Mouse (Mus musculus): ENCODE data around the gene Ppcdc. TPM values are rescaled to one million over a fixed set of nuclear protein-coding genes. Genes with fewer than 3 reads are reported as not detected.

Gene Ppcdc
- polyA plus RNA-seq, 1 experiment from 2014 or later = 62.5 TPM

DNA sequence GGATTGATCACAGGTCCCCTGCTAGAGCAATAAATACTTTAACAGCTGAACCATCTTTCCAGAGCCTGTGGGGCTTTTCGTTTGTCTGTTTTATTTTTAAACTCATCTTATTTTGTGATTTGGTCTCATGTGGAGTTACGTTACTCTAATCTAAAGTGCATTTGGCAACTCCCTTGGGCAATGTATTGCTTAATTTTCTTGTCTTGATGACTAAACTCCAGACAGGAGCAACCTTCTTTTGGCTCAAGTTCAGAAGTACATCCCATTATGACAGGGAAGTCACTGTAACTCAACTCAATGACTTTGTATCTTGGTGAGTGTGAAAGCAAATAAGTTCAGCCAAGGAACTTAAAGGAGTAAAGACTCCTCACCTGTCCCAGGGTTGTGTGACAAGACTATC is 55.3 kb downstream of the Ppcdc start:
- DNase-seq (ENCODE audit: low spot score) = no peak

DNA sequence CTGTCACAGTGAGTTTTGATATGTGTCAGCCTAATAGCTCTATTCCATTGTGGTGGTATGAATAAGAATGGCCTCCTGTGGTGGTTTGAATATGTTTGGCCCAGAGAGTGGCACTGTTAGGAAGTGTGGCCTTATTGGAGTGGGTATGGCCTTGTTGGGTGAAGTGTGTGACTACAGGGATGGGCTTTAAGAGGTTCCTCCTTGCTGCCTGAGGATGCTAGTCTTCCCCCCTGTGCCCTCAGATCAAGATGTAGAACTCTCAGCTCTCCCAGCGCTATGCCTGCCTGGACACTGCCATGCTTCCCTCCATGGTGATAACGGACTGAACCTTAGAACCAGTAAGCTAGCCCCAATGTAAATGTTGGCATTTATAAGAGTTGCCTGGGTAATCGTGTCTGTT is 78.9 kb downstream of the Ppcdc start:
- no peak for DNase-seq (ENCODE audit: low spot score)

DNA sequence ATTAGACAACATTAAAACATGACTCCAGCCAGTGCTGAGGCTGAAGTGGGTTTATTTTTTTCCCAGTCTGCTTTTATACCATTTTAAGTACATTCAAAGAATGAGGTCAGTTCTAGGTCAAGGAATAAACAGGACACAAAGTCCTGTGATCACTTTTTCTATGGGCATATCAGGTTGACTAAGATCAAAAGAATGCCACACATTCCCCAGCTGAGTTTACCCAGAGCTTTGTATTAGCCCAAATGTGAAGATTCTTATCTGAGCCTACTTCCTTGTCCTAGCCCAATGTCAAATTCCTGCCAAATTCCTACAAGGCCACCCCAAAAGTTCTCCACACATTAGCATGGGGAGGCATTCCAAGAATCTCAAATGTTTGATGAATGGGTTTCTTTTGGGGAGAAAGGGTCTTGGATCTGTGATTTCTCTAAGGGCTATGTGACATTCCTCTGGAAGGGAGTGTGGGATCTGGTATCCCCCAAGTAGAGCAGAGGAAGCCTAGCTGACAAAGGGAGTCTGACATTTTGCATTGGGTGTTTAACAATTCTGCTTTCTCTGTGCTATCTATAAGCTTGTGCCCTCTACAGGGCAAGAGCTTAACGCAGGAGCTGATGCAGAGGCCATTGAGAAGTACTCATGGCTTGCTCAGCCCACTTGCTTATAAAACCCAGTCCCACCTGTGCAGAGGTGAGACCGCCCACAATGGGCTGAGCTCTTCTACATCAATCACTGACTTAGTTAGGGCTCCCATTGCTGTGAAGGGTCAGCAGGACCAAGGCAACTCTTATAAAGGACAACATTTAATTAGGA is 85.3 kb downstream of the Ppcdc start:
- DNase-seq (ENCODE audit: low spot score) = peak; percentile 18

DNA sequence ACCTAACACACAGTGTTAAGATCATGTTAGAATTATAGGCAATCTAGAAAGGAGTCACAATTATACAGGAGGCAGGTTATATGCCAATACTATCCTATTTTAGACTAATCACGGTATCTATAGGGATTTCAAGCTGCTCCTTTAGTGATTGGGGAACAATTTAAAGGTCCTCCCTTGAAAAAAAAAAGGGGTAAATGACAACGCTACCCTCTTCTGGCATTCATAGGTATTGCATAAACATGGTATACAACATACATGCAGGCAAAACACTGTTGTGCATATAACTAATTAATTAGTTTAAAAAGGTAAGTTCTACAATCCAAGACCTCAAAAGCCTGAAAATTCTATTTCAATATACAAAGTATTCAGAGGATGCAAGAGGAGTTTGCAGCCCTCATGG is 88.6 kb downstream of the Ppcdc start:
- DNase-seq (ENCODE audit: low spot score) = peak; percentile 67

DNA sequence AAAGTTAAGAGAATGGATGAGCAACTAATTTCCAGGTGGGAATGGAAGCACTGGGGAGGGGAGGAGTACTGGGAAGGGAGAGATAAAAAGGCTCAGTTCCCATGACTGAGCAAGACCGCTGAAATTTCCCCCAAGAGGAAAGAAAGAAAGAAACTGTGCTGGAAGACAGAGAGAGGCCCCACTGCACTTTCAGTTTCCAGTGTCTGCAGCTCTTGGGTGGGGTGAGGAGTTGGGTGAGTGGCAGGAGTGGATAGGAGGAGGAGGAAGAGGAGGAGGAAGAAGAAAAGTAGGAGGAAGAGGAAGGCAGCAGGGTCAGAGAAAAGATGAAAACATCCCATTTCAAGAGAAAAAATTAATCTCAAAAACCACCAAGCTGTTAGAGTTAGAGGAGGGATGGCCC is 94.0 kb downstream of the Ppcdc start:
- DNase-seq (ENCODE audit: low spot score) = no peak

DNA sequence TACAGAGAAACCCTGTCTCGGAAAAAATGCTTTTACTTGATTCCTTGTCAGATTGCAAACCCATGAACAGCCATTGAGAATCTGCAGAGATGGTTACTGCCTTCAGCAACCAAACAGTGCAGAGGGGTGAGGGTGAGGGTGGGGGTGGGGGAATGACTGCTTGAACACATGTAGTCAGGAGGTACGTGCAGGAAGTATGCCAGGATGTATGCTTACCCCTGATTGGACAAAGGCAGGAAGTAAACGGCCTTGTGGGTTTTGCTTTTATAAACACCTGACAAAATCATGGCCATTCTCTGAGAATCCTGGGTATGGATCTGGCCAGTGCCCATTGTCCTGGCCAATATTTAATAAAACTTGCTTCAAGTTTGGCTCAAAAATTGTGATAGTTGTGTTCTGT is 96.2 kb downstream of the Ppcdc start:
- peak; percentile 78 for DNase-seq (ENCODE audit: low spot score)

DNA sequence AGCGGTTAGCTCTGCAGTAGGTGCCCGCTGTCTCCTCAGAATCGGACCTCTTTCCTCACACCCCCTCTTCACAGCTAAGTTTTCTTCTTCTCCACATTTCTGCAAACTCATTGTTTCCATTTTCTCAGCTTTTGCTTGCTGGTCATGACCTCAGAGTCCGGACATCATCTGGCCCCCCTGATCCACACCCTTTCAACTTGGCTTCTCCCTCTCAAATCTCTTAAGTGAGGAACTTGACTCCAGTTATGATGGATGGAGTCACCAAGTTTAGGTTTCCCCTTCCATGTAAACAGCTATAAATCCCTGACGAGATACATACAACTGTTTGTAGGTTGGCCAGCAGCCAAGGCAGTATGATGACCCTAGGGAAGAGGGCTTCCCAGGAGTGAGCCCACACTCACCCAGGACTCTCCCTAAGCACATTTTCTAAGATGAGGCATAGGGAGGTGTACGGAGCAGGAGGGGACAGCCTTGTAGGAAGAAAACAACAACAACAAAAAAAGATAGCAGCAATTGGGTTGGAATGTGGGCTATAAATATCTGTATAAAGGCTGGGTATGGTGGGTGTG is 96.9 kb downstream of the Ppcdc start:
- no peak for DNase-seq (ENCODE audit: low spot score)

DNA sequence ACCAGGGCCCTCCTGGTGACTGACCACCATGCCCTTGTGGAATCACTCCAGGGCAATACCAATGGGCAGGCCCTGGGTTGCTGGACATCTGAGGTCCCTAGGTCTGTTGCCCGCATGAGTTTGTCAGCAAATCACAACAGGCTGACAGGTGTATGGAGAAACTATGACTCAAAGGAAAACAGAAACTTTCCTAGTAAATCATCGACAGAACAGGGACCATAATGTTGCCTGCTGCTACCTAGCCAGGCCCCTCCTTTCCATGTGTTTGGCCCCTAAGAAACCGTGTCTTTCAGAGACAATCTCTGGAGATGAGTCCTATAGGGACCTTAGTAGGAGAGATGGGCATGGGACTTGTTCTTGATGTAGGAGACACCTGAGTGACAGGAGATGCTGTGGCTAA is 97.7 kb downstream of the Ppcdc start:
- no peak for DNase-seq (ENCODE audit: low spot score)

DNA sequence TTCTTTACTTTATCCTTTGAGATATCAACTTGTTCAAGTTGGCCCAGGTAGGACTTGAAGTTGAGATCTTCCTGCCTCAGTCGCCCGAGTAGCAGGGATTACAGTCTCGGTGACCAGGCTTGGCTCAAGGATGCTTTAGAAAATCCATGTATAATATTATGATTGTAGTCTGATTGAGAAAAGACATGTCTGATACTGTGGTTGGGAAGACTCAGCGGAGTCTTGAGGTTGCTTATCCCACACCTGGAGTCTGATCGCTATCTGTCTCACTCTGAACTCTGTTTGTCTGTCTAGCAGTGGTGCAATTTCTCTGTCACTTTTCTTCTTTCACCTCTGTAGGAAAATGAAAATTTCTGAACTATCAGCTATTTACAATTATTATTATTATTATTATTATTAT is 99.6 kb downstream of the Ppcdc start:
- DNase-seq (ENCODE audit: low spot score) = peak; percentile 53

DNA sequence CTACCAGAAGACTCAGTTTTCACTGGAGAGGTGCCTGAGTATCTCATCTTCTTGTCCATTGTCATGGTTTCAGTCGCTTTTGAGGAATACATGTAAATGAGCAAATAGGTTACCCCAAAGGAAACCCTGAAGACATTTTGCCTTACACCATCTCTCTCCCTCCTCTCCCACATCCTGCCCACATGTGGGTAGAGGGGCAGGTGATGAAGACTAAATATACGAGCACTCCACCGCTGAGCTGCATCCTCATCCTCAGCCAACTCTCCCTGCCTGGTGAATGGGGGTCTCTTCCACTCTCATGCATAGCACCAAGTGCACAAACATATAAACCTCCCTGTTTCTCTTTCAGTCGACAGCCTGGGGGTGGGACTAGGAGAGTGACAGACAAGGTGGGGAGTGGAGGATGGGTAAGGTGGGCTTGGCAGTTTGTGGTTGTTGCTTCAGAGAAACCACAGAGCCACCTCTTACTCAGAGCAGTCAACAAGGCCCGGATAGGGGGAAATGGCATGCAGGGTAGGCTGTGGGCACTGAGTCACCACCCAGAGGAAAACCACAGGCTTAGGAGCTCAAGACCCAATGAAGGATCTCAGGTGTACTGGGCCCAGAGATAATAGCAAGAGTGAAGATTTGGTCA is 100.2 kb downstream of the Ppcdc start:
- DNase-seq (ENCODE audit: low spot score) = peak; percentile 94

DNA sequence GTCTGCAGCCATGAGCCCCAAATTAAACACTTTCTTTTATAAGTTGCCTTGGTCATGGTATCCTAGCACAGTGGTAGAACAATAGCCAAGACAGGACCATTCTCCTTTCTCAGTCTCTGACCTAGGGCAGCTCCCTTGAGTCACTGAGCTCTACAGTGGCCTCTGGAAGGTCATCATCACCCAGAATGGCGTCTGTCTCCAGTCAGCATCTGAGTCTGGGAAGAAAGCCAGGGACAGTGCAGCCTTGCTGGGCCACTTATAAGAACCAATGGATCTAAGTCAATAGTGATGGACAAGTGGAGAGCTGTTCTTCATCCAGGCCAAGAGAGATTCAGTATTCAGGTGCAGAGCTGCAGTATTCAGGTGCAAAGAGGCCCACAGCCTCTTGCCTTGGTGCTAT is 101.2 kb downstream of the Ppcdc start:
- no peak for DNase-seq (ENCODE audit: low spot score)

Other genes starting within 250 kb of the Ppcdc start
- 0.04 TPM in 1 of 2 replicates, not detected in the other for gene Trcg1, start 203.6 kb downstream of the Ppcdc start, polyA plus RNA-seq (2015; fragmentation: Nextera tagmentation; extraction: Ambion mirVana)
- 29.3 and 30.0 TPM in 2 replicates for gene 1700017B05Rik, start 177.5 kb downstream of the Ppcdc start, polyA plus RNA-seq (2015; fragmentation: Nextera tagmentation; extraction: Ambion mirVana)
- 3.1 and 3.5 TPM in 2 replicates for gene Scamp5, start 27.9 kb upstream of the Ppcdc start, polyA plus RNA-seq (2015; fragmentation: Nextera tagmentation; extraction: Ambion mirVana)
- gene Rpp25, start 63.9 kb upstream of the Ppcdc start, polyA plus RNA-seq (2015; fragmentation: Nextera tagmentation; extraction: Ambion mirVana) = 0.60 and 0.85 TPM in 2 replicates
- 862 and 907 TPM in 2 replicates for gene Cox5a, start 81.2 kb upstream of the Ppcdc start, polyA plus RNA-seq (2015; fragmentation: Nextera tagmentation; extraction: Ambion mirVana)
- gene Fam219b, start 97.4 kb upstream of the Ppcdc start, polyA plus RNA-seq (2015; fragmentation: Nextera tagmentation; extraction: Ambion mirVana) = 15.5 and 17.7 TPM in 2 replicates
- 20.9 and 21.6 TPM in 2 replicates for gene Mpi, start 112.6 kb upstream of the Ppcdc start, polyA plus RNA-seq (2015; fragmentation: Nextera tagmentation; extraction: Ambion mirVana)
- 58.4 and 65.2 TPM in 2 replicates for gene Scamp2, start 120.8 kb upstream of the Ppcdc start, polyA plus RNA-seq (2015; fragmentation: Nextera tagmentation; extraction: Ambion mirVana)
- 11.1 and 13.9 TPM in 2 replicates for gene Ulk3, start 149.3 kb upstream of the Ppcdc start, polyA plus RNA-seq (2015; fragmentation: Nextera tagmentation; extraction: Ambion mirVana)
- gene Cplx3, start 166.2 kb upstream of the Ppcdc start, polyA plus RNA-seq (2015; fragmentation: Nextera tagmentation; extraction: Ambion mirVana) = 0.18 TPM in 1 of 2 replicates, not detected in the other
- gene Lman1l, start 180.7 kb upstream of the Ppcdc start, polyA plus RNA-seq (2015; fragmentation: Nextera tagmentation; extraction: Ambion mirVana) = 0.16 TPM in 1 of 2 replicates, not detected in the other
- 94.7 and 98.5 TPM in 2 replicates for gene Csk, start 213.5 kb upstream of the Ppcdc start, polyA plus RNA-seq (2015; fragmentation: Nextera tagmentation; extraction: Ambion mirVana)
- gene Cyp1a2, start 243.6 kb upstream of the Ppcdc start, polyA plus RNA-seq (2015; fragmentation: Nextera tagmentation; extraction: Ambion mirVana) = 0.37 and 1.1 TPM in 2 replicates
- 0.05 and 0.08 TPM in 2 replicates for gene Cyp1a1, start 247.8 kb upstream of the Ppcdc start, polyA plus RNA-seq (2015; fragmentation: Nextera tagmentation; extraction: Ambion mirVana)